Mouse (Mus musculus): ENCODE results near the gene Hist1h2ak. TPM values are rescaled to one million over a fixed set of nuclear protein-coding genes. Genes with fewer than 3 reads are reported as not detected.
"Not testable (repeated sequence)": the region's sequence is repeated elsewhere in the genome, so short reads cannot be mapped to it uniquely, and the experiment has no call there.

The Hist1h2ak gene
- total RNA-seq, 2 experiments from 2014 or later = 13.2 to 18.7 TPM

DNA sequence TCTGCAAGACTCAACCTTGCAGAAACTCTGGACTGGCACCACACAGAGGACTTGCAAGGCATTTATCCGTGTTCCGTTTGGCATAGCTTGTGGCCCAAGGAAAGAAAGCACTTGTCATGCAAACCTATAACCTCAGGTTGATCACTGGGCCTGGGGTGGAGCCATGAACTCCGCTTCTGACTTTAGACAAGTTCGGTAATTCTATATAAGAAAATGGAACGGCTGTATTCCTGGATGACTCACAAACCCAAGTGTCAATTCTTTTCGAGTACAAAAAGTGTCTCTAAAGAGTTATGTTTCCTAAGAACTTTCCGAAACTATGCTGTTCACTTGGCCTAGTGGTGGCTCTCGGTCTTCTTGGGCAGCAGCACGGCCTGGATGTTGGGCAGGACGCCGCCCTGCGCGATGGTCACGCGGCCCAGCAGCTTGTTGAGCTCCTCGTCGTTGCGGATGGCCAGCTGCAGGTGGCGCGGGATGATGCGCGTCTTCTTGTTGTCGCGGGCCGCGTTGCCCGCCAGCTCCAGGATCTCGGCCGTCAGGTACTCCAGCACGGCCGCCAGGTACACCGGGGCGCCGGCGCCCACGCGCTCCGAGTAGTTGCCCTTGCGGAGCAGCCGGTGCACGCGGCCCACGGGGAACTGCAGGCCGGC, 32.4 kb downstream of the Hist1h2ak start:
- DNase-seq = not testable (repeated sequence)

DNA sequence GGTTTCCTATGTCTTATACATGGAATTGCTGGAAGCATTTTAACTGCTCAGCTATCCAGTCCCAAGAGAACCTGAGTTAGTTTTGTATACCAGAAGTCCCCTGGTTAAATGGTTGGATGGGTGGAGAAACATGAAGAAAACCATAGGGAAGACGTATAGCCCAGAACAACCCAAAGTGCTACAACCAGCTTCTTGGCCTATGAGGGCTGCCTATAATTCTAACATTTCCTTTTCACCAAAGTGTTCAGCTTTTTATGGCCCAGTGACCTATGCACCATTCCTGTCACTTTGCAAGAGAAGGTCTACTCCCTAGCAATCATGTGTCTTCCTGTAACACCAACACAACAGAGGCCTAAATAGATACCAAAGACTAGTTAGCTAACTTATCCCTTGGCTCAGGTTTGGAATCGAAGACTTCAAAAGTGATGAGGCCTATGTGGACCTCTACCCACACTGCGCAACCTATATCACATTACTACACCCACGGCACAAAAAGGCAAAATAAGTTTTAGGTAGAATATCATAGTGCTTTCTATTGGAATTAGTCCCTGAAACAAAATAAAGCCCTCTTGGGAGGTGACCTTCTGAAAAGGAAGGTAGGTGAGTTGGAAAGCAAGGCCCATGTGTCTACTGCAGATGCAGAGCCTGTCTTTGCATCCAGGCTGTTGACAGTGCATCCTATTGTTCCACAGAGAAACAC, 35.1 kb downstream of the Hist1h2ak start:
- DNase-seq = no peak

DNA sequence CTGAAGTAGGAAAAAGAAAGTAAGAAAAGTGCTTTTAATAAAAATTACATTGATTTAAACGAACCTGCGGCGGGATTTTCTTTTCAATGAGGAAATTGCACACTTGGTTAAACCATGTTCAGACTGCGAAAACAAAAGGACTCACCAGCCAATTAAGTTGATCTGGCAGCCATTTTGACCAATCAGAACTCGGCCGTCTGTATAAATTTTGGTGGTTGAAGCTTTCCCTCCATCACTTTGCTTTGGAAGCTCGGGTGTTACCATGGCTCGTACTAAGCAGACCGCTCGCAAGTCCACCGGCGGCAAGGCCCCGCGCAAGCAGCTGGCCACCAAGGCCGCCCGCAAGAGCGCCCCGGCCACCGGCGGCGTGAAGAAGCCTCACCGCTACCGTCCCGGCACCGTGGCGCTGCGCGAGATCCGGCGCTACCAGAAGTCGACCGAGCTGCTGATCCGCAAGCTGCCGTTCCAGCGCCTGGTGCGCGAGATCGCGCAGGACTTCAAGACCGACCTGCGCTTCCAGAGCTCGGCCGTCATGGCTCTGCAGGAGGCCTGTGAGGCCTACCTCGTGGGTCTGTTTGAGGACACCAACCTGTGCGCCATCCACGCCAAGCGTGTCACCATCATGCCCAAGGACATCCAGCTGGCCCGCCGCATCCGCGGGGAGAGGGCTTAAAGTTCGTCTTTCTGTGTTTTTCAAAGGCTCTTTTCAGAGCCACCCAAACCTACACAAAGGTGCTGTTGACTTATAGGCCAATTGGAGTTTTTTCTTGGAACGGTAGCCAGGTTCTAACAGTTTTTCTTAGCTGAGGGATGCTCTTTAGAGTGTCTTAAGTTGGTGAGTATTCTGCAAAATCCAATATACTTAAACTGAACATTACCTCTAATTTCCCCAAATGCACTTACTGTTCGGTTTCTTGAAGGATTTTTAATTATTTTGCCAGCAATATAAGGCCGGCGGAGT, 36.0 kb downstream of the Hist1h2ak start, which contains the start of gene Hist1h3h:
Gene Hist1h3h (plus strand): TSS at position 263 of the 961 bp plus-strand sequence.
- peak; percentile 86 to 87 for DNase-seq

DNA sequence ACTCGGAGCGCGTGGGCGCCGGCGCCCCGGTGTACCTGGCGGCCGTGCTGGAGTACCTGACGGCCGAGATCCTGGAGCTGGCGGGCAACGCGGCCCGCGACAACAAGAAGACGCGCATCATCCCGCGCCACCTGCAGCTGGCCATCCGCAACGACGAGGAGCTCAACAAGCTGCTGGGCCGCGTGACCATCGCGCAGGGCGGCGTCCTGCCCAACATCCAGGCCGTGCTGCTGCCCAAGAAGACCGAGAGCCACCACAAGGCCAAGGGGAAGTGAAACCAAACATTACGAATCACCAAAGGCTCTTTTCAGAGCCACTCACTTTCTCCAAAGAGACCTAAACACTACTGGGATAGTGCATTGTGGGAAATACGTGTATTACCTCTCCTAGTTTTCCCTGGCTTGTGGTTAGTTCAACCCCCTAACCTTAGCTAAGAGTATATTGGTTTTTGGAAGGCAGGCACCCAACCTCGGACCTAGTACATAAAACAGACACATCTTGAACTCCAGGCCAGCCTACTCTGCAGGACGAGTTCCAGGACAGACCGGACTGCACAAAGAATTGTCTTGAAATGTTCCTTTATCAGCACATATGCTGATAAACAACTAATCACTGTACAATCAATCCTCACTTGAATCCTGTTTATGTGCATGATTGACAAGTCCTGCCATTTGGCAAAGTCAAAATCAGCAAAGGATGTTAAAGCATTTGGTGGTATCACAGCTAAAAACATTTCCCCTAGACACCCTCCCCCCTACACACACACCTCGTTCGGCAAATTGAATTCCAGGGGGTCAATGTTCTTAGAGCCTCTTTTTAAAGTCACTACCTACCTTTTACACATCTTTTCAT, 36.9 kb downstream of the Hist1h2ak start:
- DNase-seq = not testable (repeated sequence)

DNA sequence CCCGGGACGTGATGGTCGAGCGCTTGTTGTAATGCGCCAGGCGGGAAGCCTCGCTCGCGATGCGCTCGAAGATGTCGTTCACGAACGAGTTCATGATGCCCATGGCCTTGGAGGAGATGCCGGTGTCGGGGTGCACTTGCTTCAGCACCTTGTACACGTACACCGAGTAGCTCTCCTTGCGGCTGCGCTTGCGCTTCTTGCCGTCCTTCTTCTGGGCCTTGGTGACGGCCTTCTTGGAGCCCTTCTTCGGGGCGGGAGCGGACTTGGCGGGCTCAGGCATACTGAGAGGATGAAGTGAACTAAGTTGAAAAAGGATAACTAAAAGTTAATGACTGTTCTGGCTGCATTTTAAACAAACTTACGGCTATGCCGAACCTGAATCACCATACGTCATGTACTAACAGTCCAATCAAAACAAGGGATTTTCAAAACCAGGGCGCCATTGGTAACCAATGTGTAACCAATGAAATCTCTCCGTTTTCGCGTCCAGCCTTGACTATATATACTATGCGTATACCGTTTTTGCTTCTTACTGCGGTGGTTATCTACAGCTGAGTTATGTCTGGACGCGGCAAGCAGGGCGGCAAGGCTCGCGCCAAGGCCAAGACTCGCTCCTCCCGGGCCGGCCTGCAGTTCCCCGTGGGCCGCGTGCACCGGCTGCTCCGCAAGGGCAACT, 37.6 kb downstream of the Hist1h2ak start, which contains the start of the genes Hist1h2bl and Hist1h2ai:
Gene Hist1h2bl (minus strand): TSS at position 280 of the 676 bp plus-strand sequence.
Gene Hist1h2ai (plus strand): TSS at position 559 of the 676 bp plus-strand sequence.
- peak; percentile 74 to 84 for DNase-seq

DNA sequence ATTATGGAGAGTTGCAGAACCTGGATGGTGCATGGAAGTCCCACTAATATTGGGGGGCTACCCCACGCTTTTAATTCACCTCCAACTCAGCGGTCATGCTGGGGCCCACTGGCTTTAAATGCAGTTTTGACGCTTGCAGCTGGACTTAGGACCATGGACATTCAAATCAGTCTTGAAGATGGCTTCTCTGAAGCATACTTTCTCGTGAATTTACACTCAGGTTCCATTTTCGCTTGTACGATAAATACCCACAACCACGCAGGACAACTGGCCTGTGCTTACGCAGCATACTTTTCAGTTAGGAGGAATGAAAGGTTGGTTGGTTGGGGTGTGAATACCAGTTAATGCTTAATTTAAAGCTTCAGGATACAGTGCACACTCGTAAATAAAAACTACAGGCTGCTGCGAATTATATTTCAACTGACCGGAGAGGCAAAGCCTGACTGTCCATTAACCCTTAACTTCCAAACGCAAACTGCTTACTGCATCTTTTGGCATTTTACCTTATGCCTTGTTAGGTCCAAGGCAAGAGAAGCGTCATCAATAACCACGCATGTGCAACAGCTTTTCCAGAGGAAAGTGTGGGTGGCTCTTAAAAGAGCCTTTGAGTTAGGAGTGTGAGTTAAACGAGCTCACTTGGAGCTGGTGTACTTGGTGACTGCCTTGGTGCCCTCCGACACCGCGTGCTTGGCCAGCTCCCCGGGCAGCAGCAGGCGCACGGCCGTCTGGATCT, 38.3 kb downstream of the Hist1h2ak start:
- no peak for DNase-seq

DNA sequence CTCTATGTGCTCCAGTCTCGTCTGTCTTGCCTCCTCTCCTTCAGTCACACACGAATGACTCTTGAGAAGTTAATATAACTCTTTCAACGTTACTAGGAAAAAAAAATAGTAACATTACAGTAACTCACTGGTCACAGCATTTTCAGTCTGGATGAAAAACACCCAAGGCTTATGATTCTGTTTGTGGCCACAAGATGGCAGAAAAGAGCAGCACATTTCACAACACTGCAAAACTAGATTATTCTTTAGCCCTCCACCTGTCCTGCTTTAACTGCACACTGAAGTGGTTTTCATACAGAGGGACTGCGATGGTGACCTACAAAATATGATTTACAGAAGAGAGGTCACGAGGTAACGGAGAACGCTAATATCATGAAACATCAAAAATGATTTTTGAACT, 38.9 kb downstream of the Hist1h2ak start:
- DNase-seq = peak in 1 of 2 experiments; percentile 61

DNA sequence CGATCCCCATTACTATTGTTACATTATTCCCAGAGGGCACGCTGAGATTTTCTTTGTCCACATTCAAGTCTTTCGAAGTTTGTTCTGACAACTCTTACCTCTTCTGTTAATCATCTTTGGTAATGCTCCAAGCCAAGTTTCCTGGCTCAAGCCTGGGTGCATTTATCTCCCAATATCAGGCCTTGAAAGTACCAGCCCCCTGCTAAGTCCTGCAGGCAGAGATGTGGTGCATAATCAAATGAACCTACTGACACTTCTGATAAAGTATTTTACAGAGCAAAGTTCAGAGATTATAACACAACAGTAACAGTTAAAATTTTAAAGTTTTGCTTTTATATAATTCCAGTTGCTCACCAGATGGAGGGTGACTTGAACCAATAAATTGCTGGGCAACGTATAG, 41.9 kb downstream of the Hist1h2ak start:
- DNase-seq = no peak

DNA sequence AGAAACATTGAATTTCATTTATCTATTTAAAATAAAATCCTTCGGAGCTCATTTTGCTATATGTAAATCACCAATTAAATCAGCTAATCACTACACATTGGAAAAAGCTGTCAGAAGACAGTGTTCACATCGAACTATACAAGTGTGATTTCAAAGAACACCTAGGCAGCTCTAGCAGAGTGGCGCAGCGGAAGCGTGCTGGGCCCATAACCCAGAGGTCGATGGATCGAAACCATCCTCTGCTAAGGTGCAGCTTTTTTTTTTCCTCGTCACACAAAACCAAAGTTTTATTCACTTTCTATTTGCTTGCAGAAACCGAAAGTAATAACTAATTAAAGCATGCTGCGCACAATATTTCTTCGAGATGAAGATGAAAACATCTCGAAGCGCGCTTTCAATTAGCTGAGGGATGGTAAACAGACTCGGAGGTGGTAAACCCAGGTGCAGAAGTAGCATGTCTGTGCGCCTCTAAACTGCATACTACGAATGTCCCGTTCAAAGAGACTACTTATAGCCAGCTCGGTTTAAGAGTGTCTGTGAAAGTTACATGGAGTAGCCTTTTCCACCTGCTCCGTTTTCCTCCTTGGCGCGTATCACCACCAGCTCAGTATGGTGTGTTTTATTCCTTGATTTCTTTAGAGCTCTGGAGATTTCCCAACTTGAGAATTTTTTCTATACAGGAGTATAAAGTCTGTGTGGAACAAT, 42.7 kb downstream of the Hist1h2ak start:
- DNase-seq = peak; percentile 79 to 84

DNA sequence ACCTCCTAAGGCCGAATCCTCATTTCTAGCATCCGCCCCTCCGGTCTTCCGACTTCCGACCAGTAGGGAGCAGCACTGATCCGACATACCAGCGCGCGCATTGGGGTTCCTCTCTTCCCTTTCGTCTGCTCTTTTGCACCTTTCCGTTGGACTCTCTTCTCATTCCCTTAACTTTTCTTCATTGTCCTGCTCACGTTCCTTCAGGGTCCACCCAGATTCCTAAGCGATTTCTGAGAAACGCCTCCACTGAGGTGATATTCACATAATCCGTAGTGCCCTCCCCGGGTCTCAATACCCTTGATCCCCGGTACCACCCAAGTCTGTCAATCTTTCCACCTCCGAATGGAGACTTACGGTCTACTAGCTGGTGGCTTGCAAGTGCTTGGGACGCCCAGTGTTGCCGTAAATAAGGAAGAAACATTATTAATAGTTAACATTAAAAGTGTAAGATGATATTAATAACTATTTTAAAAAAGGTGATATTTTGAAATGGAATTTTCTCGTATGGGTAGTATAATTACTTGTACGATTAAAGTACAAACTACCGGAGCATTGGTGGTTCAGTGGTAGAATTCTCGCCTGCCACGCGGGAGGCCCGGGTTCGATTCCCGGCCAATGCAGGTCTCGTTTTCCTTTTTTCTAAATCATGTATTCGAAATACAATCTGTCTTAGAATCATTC, 43.5 kb downstream of the Hist1h2ak start:
- DNase-seq = peak; percentile 82 to 89

DNA sequence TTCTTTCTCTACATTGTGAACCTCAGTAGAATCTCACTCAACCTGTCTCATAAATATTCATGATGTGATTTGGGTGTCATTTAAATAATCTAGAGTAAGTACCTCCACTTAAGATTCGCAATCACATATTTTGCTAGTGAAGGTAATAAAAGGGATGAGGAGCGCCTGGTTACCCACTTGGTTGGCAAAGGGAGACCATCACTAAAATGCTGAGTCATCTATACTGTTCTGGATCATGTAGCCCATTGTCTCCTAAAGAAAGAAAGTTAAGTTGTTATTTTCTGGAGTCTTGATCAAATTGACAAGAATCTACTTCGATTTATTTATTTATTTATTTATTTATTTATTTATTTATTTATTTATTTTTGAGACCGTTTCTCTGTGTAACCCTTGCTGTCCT, 47.0 kb downstream of the Hist1h2ak start:
- no peak for DNase-seq

Small RNAs within 50 kb of the gene (microRNA-seq; reads per million reads assigned to microRNA genes)
- gene Gm44346 (0 reads per million in 2 experiments), gene Gm44357 (0 reads per million in 2 experiments), gene Gm44367 (0 reads per million in 2 experiments), gene Gm44454 (0 reads per million in 2 experiments)

Other genes starting within 250 kb of the Hist1h2ak start
- 10 to 100 TPM; 18.3 to 19.9 TPM for gene Zkscan8, start 222.7 kb downstream of the Hist1h2ak start, total RNA-seq (2021)
- not detected for gene Olfr1366, start 211.0 kb downstream of the Hist1h2ak start, total RNA-seq (2021)
- not detected for gene Olfr1535, start 193.9 kb downstream of the Hist1h2ak start, total RNA-seq (2021)
- gene Olfr1364, start 172.1 kb downstream of the Hist1h2ak start, total RNA-seq (2021) = not detected
- gene Olfr1362, start 139.8 kb downstream of the Hist1h2ak start, total RNA-seq (2021) = not detected
- gene Olfr11, start 111.3 kb downstream of the Hist1h2ak start, total RNA-seq (2021) = not detected
- not detected for gene Olfr1361, start 90.4 kb downstream of the Hist1h2ak start, total RNA-seq (2021)
- not detected for gene Olfr1360, start 76.4 kb downstream of the Hist1h2ak start, total RNA-seq (2021)
- not detected for gene Olfr1359, start 55.7 kb downstream of the Hist1h2ak start, total RNA-seq (2021)
- gene Hist1h2bl, start 37.7 kb downstream of the Hist1h2ak start, total RNA-seq (2021) = 10 to 100 TPM; 20.4 to 37.0 TPM
- gene Hist1h2ai, start 37.4 kb downstream of the Hist1h2ak start, total RNA-seq (2021) = 10 to 100 TPM; 37.8 to 44.6 TPM
- 10 to 100 TPM; 57.9 to 69.3 TPM for gene Hist1h3h, start 36.2 kb downstream of the Hist1h2ak start, total RNA-seq (2021)
- 1 to 10 TPM; 4.3 to 6.2 TPM for gene Hist1h2bm, start 31.8 kb downstream of the Hist1h2ak start, total RNA-seq (2021)
- gene Hist1h4j, start 18.8 kb downstream of the Hist1h2ak start, total RNA-seq (2021) = 10 to 100 TPM; 15.7 to 17.9 TPM
- gene Hist1h4k, start 3.3 kb downstream of the Hist1h2ak start, total RNA-seq (2021) = 100 to 1,000 TPM; 266 to 292 TPM
- 10 to 100 TPM in 1 of 2 experiments, 1 to 10 TPM in 1; 5.4 to 10.8 TPM for gene Hist1h2bn, start 296 bp upstream of the Hist1h2ak start, total RNA-seq (2021)
- gene Hist1h1b, start 26.8 kb upstream of the Hist1h2ak start, total RNA-seq (2021) = 1 to 10 TPM; 6.4 to 8.5 TPM
- 10 to 100 TPM; 56.6 to 72.6 TPM for gene Hist1h3i, start 29.5 kb upstream of the Hist1h2ak start, total RNA-seq (2021)
- 1 to 10 TPM in 1 of 2 experiments, not detected in 1; 2.6 TPM for gene Hist1h2an, start 33.4 kb upstream of the Hist1h2ak start, total RNA-seq (2021)
- gene Hist1h2bp, start 33.6 kb upstream of the Hist1h2ak start, total RNA-seq (2021) = 10 to 100 TPM in 1 of 2 experiments, 1 to 10 TPM in 1; 7.8 to 11.4 TPM
- 10 to 100 TPM; 49.4 to 52.0 TPM for gene Hist1h2bq, start 56.4 kb upstream of the Hist1h2ak start, total RNA-seq (2021)
- gene Hist1h2ao, start 56.6 kb upstream of the Hist1h2ak start, total RNA-seq (2021) = 10 to 100 TPM in 1 of 2 experiments, not detected in 1; 19.5 TPM
- gene Hist1h4m, start 57.9 kb upstream of the Hist1h2ak start, total RNA-seq (2021) = 100 to 1,000 TPM; 229 to 282 TPM
- 10 to 100 TPM; 29.3 to 57.3 TPM for gene Hist1h4n, start 78.4 kb upstream of the Hist1h2ak start, total RNA-seq (2021)
- gene Hist1h2ap, start 79.7 kb upstream of the Hist1h2ak start, total RNA-seq (2021) = 10 to 100 TPM; 34.7 to 45.0 TPM
- 10 to 100 TPM; 49.6 to 51.2 TPM for gene Hist1h2br, start 79.9 kb upstream of the Hist1h2ak start, total RNA-seq (2021)
- 1 to 10 TPM; 2.6 to 5.2 TPM for gene Zfp184, start 191.3 kb upstream of the Hist1h2ak start, total RNA-seq (2021)
- not detected for gene Pom121l2, start 227.4 kb upstream of the Hist1h2ak start, total RNA-seq (2021)